Comparison of ENCODE assay signal across 8 mouse cellular contexts in the genomic region with DNA sequence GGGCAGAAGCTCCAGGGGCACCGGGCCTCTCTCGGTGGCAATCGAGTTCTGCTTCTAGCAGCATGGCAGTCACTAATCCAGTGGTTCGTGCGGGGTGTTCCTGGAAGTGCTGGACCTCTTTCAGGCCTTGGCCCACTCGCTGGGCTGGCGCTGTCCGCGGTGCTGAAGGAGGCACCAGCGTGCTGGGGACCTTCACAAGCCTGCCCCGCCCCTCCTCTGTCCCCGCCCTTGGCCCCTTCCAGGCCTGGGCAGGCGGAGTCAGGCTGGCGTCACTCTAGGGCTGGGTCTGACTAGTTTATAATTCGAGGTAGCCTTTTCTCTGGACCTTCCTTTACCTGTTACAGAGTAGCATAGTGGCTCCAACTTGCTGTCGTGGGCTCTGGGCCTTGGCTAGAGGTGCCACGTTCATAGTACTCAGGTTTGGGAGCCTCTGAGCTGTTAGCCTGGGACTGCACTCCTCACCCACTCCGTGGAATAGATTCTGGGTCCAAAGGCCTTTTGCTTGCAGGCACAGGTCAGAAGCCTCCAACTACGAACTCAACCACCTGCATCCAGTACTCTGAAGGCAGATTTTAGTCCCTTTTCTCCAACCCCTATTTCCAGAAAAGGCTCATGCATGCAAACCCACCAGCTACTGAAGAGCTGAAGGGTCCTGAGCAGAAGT. TPM values are rescaled to one million over a fixed set of nuclear protein-coding genes. Genes with fewer than 3 reads are reported as not detected.
DNase-seq lines count a peak whose midpoint lies in the region; ATAC-seq lines count a peak whose summit lies in the region.

A gene (minus strand): TSS at position 164 of the 664 bp plus-strand sequence.

- ATAC-seq in embryonic facial prominence, embryonic 12.5 days (ENCODE audit: insufficient number of reproducible peaks, insufficient read depth, low FRiP score, low TSS enrichment), result peak; percentile 74; the same call in 1 of the 2 replicates
- ATAC-seq in heart, embryonic 15.5 days (replicated peaks; ENCODE audit: insufficient number of reproducible peaks, insufficient read depth, low FRiP score, low read depth), result peak; percentile 80
- ATAC-seq in kidney, embryonic 16.5 days (ENCODE audit: low FRiP score, low TSS enrichment), result peak; percentile 93
- ATAC-seq in liver, embryonic 15.5 days (ENCODE audit: insufficient read depth), result peak; percentile 76
- peak; percentile 48; the same call in 1 of the 2 replicates for ATAC-seq in neural tube, embryonic 14.5 days (ENCODE audit: low read depth)

- no peak within 1 kb of the TSS for H3K9ac ChIP-seq in embryonic facial prominence, embryonic 12.5 days
- no peak within 1 kb of the TSS for H3K9ac ChIP-seq in heart, embryonic 15.5 days
- no peak within 1 kb of the TSS for H3K9ac ChIP-seq in kidney, embryonic 16.5 days (replicated peaks; ENCODE audit: low read length)
- no peak within 1 kb of the TSS for H3K9ac ChIP-seq in liver, embryonic 15.5 days
- no peak within 1 kb of the TSS for H3K9ac ChIP-seq in neural tube, embryonic 14.5 days (replicated peaks; ENCODE audit: low read depth, low read length)

- WGBS in embryonic facial prominence, embryonic 12.5 days, result 5% methylated on average over 18 of the region's 19 CpGs
- 6% methylated on average over 19 of the region's 19 CpGs for WGBS in heart, embryonic 15.5 days
- 5% methylated on average over 19 of the region's 19 CpGs for WGBS in kidney, embryonic 16.5 days
- WGBS in liver, embryonic 15.5 days (ENCODE audit: insufficient replicate concordance), result 7% methylated on average over 19 of the region's 19 CpGs
- WGBS in neural tube, embryonic 14.5 days, result 7% methylated on average over 19 of the region's 19 CpGs

- no peak within 1 kb of the TSS for H3K27ac ChIP-seq in embryonic facial prominence, embryonic 12.5 days
- no peak within 1 kb of the TSS for H3K27ac ChIP-seq in heart, embryonic 15.5 days
- H3K27ac ChIP-seq in kidney, embryonic 16.5 days (ENCODE audit: low read length), result no peak within 1 kb of the TSS
- no peak within 1 kb of the TSS for H3K27ac ChIP-seq in liver, embryonic 15.5 days (replicated peaks)
- H3K27ac ChIP-seq in neural tube, embryonic 14.5 days (ENCODE audit: low read depth, low read length), result no peak within 1 kb of the TSS

- H3K4me2 ChIP-seq in embryonic facial prominence, embryonic 12.5 days (replicated peaks), result no peak within 1 kb of the TSS
- H3K4me2 ChIP-seq in heart, embryonic 15.5 days, result no peak within 1 kb of the TSS
- 0 out of 2 replicates have a peak within 1 kb of the TSS, but pooled peaks have one; percentile 13 for H3K4me2 ChIP-seq in kidney, embryonic 16.5 days (replicated peaks; ENCODE audit: low read depth, low read length)
- H3K4me2 ChIP-seq in liver, embryonic 15.5 days, result no peak within 1 kb of the TSS
- H3K4me2 ChIP-seq in neural tube, embryonic 14.5 days (ENCODE audit: low read depth, low read length), result no peak within 1 kb of the TSS

- H3K4me3 ChIP-seq in embryonic facial prominence, embryonic 12.5 days, result no peak within 1 kb of the TSS
- no peak within 1 kb of the TSS for H3K4me3 ChIP-seq in heart, embryonic 15.5 days
- no peak within 1 kb of the TSS for H3K4me3 ChIP-seq in kidney, embryonic 16.5 days (ENCODE audit: low read length)
- no peak within 1 kb of the TSS for H3K4me3 ChIP-seq in liver, embryonic 15.5 days (replicated peaks)
- H3K4me3 ChIP-seq in neural tube, embryonic 14.5 days (ENCODE audit: low read depth, low read length), result no peak within 1 kb of the TSS

- peaks cover 27% of the 10 kb centered on the region for H3K36me3 ChIP-seq in embryonic facial prominence, embryonic 12.5 days
- peaks cover 27% of the 10 kb centered on the region for H3K36me3 ChIP-seq in heart, embryonic 15.5 days
- H3K36me3 ChIP-seq in kidney, embryonic 16.5 days (ENCODE audit: insufficient read depth, low read length), result peaks cover 23% of the 10 kb centered on the region
- H3K36me3 ChIP-seq in liver, embryonic 15.5 days (replicated peaks), result peaks cover 28% of the 10 kb centered on the region
- H3K36me3 ChIP-seq in neural tube, embryonic 14.5 days (ENCODE audit: control insufficient read depth, insufficient read depth, low read length), result peaks cover 20% of the 10 kb centered on the region

- no peaks in the 10 kb centered on the region for H3K9me3 ChIP-seq in embryonic facial prominence, embryonic 12.5 days
- no peaks in the 10 kb centered on the region for H3K9me3 ChIP-seq in heart, embryonic 15.5 days (replicated peaks)
- no peaks in the 10 kb centered on the region for H3K9me3 ChIP-seq in kidney, embryonic 16.5 days (ENCODE audit: low read length)
- H3K9me3 ChIP-seq in liver, embryonic 15.5 days (replicated peaks), result no peaks in the 10 kb centered on the region
- H3K9me3 ChIP-seq in neural tube, embryonic 14.5 days (ENCODE audit: control insufficient read depth, low read length), result no peaks in the 10 kb centered on the region

- peaks cover 49% of the 10 kb centered on the region for H3K27me3 ChIP-seq in embryonic facial prominence, embryonic 12.5 days
- H3K27me3 ChIP-seq in heart, embryonic 15.5 days, result peaks cover 51% of the 10 kb centered on the region
- peaks cover 48% of the 10 kb centered on the region for H3K27me3 ChIP-seq in kidney, embryonic 16.5 days (ENCODE audit: insufficient read depth, low read length)
- peaks cover 49% of the 10 kb centered on the region for H3K27me3 ChIP-seq in liver, embryonic 15.5 days
- peaks cover 40% of the 10 kb centered on the region for H3K27me3 ChIP-seq in neural tube, embryonic 14.5 days (ENCODE audit: control insufficient read depth, insufficient read depth, low read length)

- 0 out of 2 replicates have a peak, but pooled peaks cover 3% of the 10 kb centered on the region for H3K4me1 ChIP-seq in embryonic facial prominence, embryonic 12.5 days
- peaks cover 11% of the 10 kb centered on the region for H3K4me1 ChIP-seq in heart, embryonic 15.5 days (replicated peaks)
- H3K4me1 ChIP-seq in kidney, embryonic 16.5 days (ENCODE audit: insufficient read depth, low read length), result no peaks in the 10 kb centered on the region
- peaks cover 7% of the 10 kb centered on the region for H3K4me1 ChIP-seq in liver, embryonic 15.5 days (replicated peaks)
- peaks cover 12% of the 10 kb centered on the region; the same call in 1 of the 2 replicates for H3K4me1 ChIP-seq in neural tube, embryonic 14.5 days (ENCODE audit: control insufficient read depth, insufficient read depth, low read length)

- peak; percentile 59 for DNase-seq in layer of hippocampus, adult 11-12 months (ENCODE audit: low spot score)
- no peak for DNase-seq in layer of hippocampus, adult 9-10 months (ENCODE audit: low spot score)
- peak; percentile 62 to 64 for DNase-seq in thymus, postnatal 36 days

RNA-seq across cellular contexts. Expression of the gene that starts here (rescaled TPM):
- polyA plus RNA-seq in embryonic facial prominence, embryonic 12.5 days (2016; fragmentation: Nextera tagmentation; extraction: Ambion mirVana), result 1.3 and 3.1 TPM in 2 replicates
- not detected in 2 replicates for polyA plus RNA-seq in heart, embryonic 15.5 days (2015; fragmentation: Nextera tagmentation; extraction: Ambion mirVana)
- polyA plus RNA-seq in kidney, embryonic 16.5 days (2015; fragmentation: Nextera tagmentation; extraction: Ambion mirVana), result 0.09 TPM in 1 of 2 replicates, not detected in the other
- polyA plus RNA-seq in liver, embryonic 15.5 days (2015; fragmentation: Nextera tagmentation; extraction: Ambion mirVana), result not detected in 2 replicates
- polyA plus RNA-seq in neural tube, embryonic 14.5 days (2014; fragmentation: Nextera tagmentation; extraction: Ambion mirVana), result 9.1 and 10.1 TPM in 2 replicates

Comparison
In these comparisons a context has a peak if more than half of its experiments do, and no peak if none do; other contexts are left out.
1. Peak in ATAC-seq in heart, embryonic 15.5 days; RNA of the gene not detected or under 1 TPM.
2. Peak in ATAC-seq and H3K4me2 ChIP-seq in kidney, embryonic 16.5 days; RNA of the gene not detected or under 1 TPM.
3. Peak in ATAC-seq in liver, embryonic 15.5 days; RNA of the gene not detected or under 1 TPM.